Mouse (Mus musculus) midbrain, embryonic 14.5 days (tissue): ENCODE measurements around the gene Lrrc75a. TPM values are rescaled to one million over a fixed set of nuclear protein-coding genes. Genes with fewer than 3 reads are reported as not detected.

Experiments used
- ATAC-seq: fragments of 200-750 bp; cut with Nextera tagmentation; 2 replicates; pipeline ENCODE4 v1.8.0; 2017; ENCODE audit warnings: moderate number of reproducible peaks, moderate library complexity; ENCODE audit not compliant: low FRiP score, low TSS enrichment
- DNase-seq: peaks from one replicate; pipeline ENCODE4 v3.0.0-alpha.2; 2015
- H3K27ac ChIP-seq: fragments of 300-500 bp; sonication (generic); replicated peaks from 2 replicates; pipeline ENCODE4 v1.5.1; 2014; ENCODE audit warnings: mild to moderate bottlenecking, low read depth, low read length, moderate library complexity
- H3K27me3 ChIP-seq: fragments of 300-500 bp; sonication (generic); 2 replicates; pipeline ENCODE4 v1.6.1; 2014; ENCODE audit warnings: low read length, control low read depth, mixed read lengths; ENCODE audit not compliant: control insufficient read depth, insufficient read depth
- H3K36me3 ChIP-seq: fragments of 300-500 bp; sonication (generic); 2 replicates; pipeline ENCODE4 v1.6.1; 2014; ENCODE audit warnings: low read length, control low read depth; ENCODE audit not compliant: control insufficient read depth, insufficient read depth
- H3K4me1 ChIP-seq: fragments of 300-500 bp; sonication (generic); 2 replicates; pipeline ENCODE4 v1.6.1; 2014; ENCODE audit warnings: mild to moderate bottlenecking, antibody characterized with exemption, low read length, control low read depth; ENCODE audit not compliant: control insufficient read depth, insufficient read depth
- H3K4me2 ChIP-seq: fragments of 300-500 bp; sonication (generic); 2 replicates; pipeline ENCODE4 v1.6.1; 2014; ENCODE audit warnings: mild to moderate bottlenecking, low read length, moderate library complexity
- H3K4me3 ChIP-seq: fragments of 300-500 bp; sonication (generic); replicated peaks from 2 replicates; pipeline ENCODE4 v1.5.1; 2014; ENCODE audit warnings: low read depth, low read length
- H3K9ac ChIP-seq: fragments of 300-500 bp; sonication (generic); replicated peaks from 2 replicates; pipeline ENCODE4 v1.6.1; 2014; ENCODE audit warnings: mild to moderate bottlenecking, low read length, moderate library complexity
- H3K9me3 ChIP-seq: fragments of 300-500 bp; sonication (generic); 2 replicates; pipeline ENCODE4 v1.6.1; 2016; ENCODE audit warnings: low read length, control low read depth, mixed read lengths; ENCODE audit not compliant: control insufficient read depth
- WGBS: fragments of 180-500 bp; shearing (Covaris S2); extraction: QIAGEN DNeasy Blood & Tissue Kit; methylation state at CpG from one replicate; pipeline ENCODE4 v1.1.7; 2014; 5-methylcytosine and 5-hydroxymethylcytosine counted together
- polyA plus RNA-seq: library from polyadenylated mRNA; unstranded; fragments of >200 nt; fragmentation: Nextera tagmentation; extraction: Ambion mirVana; gene quantifications from 2 replicates; pipeline ENCODE4 v1.2.1, GENCODE M21; 2014

Gene Lrrc75a
- polyA plus RNA-seq, 1 experiment from 2014 or later = 11.1 TPM

DNA sequence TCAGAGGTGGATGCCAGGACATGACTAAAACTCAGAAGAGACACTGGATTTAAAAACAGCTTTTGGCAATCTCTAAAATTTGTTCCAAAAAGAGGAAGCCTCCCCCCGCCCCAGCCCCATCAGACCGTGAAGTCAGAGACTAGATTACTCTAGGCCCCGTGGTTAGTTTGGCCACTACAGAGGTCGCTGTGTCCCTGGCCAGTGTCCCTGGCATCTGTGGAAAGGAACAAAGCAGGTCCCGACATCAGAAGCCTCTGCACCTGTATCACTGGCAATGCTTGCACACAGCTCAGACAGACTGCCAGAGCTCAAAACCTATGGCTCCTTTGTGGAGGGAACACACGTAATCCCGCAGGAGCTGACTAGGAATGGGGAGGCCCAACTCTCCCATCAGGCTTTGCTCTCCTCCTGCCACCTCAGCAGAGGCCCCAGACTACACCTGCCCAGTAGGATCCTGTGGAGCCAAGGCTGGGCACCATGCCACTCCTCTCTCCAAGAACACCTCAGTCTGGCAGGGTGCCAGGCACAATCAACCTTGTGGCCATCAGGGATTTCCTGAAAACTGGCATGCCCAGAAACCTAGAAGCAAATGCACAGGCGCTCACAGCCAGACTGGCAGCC lies 5.2 kb downstream of the Lrrc75a start:
- Histone ChIP-seq H3K9ac (no peak overlapping the region; the same call in 1 of the 2 replicates), H3K4me3 (no peak overlapping the region), H3K36me3 (no peaks in the 10 kb centered on the region), H3K4me1 (peaks cover 33% of the 10 kb centered on the region), H3K9me3 (no peaks in the 10 kb centered on the region), H3K4me2 (no peak overlapping the region), H3K27me3 (no peaks in the 10 kb centered on the region), H3K27ac (0 out of 2 replicates have a peak overlapping the region, but pooled peaks have one; percentile 49)
- ATAC-seq (no peak), DNase-seq (peak; percentile 53)
- 67% methylated on average over 8 of the region's 8 CpGs for WGBS

DNA sequence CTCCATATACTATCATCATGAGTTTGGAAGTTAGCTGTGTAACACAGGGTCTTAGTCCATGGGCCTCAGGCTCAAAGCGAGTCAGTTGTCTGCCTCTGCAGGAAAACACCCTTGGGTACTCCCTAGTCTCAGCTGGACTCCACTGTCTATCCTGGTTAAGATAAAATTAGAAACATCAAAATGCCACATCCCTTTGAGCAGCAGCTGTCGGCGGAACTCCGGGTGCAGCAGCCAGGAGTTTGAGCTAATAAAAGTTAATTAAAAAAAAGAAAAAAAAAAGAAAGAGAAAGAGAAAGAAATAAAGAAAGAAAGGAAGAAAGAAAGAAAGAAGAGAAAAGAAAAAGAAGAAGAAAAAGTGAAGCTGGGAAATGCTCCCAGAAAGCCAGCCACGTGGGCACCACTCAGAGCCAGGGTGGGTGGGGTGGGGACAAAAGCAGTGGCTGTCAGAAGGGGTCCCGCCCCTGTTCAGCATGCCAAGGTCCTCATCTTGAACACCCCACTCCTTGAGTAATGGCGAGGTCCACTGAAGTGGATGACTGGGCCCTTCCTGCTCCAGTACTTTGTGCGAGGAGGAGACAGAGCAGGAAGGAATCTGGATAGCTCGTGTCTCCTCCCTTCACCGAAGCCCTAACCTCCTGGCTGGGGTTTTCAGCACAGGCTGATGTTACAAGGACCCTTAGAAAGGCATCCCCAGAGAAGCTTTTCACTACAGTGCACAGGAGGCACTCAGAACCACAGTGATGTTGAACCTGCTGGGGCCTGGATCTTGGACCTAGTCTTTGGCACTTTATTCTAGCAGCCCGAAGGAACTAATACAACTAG lies 6.1 kb downstream of the Lrrc75a start:
- H3K4me3 ChIP-seq = no peak overlapping the region
- no peak for ATAC-seq

DNA sequence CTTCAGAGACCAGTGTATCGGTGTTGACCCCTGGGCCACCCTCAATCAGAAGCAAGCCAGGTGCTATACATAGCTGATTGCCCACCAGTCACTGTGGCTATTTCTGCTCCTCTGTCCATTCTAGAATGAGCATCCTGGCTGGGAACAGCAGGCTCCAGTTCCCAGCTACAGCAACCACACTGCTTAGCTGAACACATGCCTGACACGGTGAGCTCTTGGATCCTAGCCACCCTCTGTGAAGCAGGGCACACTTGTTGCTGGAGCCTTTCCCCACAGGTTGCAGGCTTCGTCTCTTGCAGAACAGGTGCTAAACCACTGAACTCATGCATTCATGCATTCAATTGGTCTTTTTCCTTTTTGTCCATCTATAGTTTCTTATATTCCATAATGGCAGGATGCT lies 7.9 kb downstream of the Lrrc75a start:
- WGBS = 81% methylated on average over 3 of the region's 3 CpGs
- H3K4me1 ChIP-seq = peaks cover 15% of the 10 kb centered on the region
- H3K4me2 ChIP-seq = no peak overlapping the region

More for the DNA sequence above, 6.1 kb downstream of the Lrrc75a start:
- Histone ChIP-seq H3K27ac (no peak overlapping the region), H3K4me2 (no peak overlapping the region), H3K4me1 (peaks cover 33% of the 10 kb centered on the region), H3K9me3 (no peaks in the 10 kb centered on the region), H3K27me3 (no peaks in the 10 kb centered on the region), H3K36me3 (no peaks in the 10 kb centered on the region), H3K9ac (no peak overlapping the region; the same call in 1 of the 2 replicates)
- no peak for DNase-seq
- WGBS = 59% methylated on average over 11 of the region's 11 CpGs

DNA sequence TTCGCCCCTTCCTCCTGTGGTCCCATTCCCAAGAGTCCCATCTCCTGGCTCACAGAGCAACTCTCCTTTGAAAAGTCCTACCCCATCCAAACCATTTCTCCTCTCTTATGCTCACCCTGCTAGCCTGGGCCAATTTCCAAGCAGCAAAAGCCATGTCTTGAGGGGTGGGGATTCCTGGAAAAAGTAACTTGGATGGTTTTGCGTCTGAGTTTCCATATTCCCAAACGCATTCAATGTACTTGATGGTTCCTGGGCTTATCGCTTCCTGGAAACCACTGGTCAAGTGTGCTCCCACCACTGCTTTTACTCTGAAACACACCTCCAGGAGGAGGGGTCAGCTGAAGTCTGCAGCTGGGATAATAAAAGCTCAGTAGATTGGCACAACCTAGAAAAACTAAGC lies 9.9 kb downstream of the Lrrc75a start:
- Histone ChIP-seq H3K36me3 (no peaks in the 10 kb centered on the region), H3K9me3 (no peaks in the 10 kb centered on the region), H3K4me1 (peaks cover 3% of the 10 kb centered on the region; the same call in 1 of the 2 replicates), H3K27me3 (no peaks in the 10 kb centered on the region), H3K9ac (no peak overlapping the region), H3K4me2 (no peak overlapping the region), H3K27ac (no peak overlapping the region), H3K4me3 (no peak overlapping the region)
- DNase-seq = no peak
- no peak for ATAC-seq
- 93% methylated on average over 4 of the region's 4 CpGs for WGBS

More for the DNA sequence above, 7.9 kb downstream of the Lrrc75a start:
- ATAC-seq (no peak), DNase-seq (no peak)
- H3K27me3 ChIP-seq = no peaks in the 10 kb centered on the region
- H3K27ac ChIP-seq = no peak overlapping the region
- H3K36me3 ChIP-seq = no peaks in the 10 kb centered on the region
- H3K4me3 ChIP-seq = no peak overlapping the region
- no peaks in the 10 kb centered on the region for H3K9me3 ChIP-seq
- H3K9ac ChIP-seq = no peak overlapping the region

DNA sequence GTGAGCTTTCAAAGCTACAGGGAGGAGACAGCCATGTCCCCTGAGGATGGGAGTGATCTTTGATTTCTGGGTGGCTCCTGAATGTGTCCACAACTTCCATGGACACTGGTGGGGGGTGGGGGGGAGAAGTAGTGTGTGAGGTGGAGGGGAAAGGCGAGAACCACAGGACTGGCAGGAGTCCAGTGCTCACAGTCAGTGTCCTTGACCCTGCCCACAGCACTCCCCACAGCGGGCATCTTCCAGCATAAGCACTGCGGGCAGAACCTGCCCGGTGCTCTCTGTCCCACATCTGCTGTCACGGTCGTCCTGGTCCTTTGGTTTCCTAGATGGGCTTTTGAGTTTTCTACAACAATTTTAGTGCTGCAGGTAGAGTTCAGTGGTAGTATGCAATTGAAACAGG lies 10.5 kb downstream of the Lrrc75a start:
- WGBS = 89% methylated on average over 6 of the region's 6 CpGs
- Histone ChIP-seq H3K4me1 (no peaks in the 10 kb centered on the region), H3K4me2 (no peak overlapping the region), H3K27ac (no peak overlapping the region), H3K9ac (no peak overlapping the region), H3K36me3 (no peaks in the 10 kb centered on the region), H3K27me3 (no peaks in the 10 kb centered on the region), H3K4me3 (no peak overlapping the region), H3K9me3 (no peaks in the 10 kb centered on the region)
- ATAC-seq = no peak
- DNase-seq = no peak

DNA sequence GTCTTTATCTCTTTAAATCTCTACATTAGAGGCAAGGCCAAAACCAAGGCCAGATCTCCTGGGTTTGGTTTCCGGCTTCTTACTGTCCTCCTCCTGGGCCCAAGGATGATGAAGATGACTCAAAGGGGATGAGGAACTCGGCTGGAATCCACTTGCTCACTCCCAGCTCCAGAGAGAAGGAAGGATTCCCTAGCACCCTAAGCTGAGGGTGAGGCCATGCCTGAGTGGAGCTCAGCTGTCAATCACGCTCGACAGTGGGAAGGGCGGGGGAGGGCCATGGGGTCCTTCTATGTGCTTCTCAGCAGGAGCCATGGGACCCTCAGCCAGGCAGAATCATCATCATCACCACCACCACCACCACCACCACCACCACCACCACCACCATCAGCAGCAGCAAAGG lies 10.9 kb downstream of the Lrrc75a start:
- DNase-seq = no peak
- H3K27me3 ChIP-seq = no peaks in the 10 kb centered on the region
- WGBS = 73% methylated on average over 5 of the region's 5 CpGs
- H3K9me3 ChIP-seq = no peaks in the 10 kb centered on the region
- no peak for ATAC-seq
- no peaks in the 10 kb centered on the region for H3K4me1 ChIP-seq
- no peak overlapping the region for H3K27ac ChIP-seq
- H3K4me3 ChIP-seq = no peak overlapping the region
- no peak overlapping the region for H3K4me2 ChIP-seq
- H3K36me3 ChIP-seq = no peaks in the 10 kb centered on the region
- H3K9ac ChIP-seq = no peak overlapping the region

DNA sequence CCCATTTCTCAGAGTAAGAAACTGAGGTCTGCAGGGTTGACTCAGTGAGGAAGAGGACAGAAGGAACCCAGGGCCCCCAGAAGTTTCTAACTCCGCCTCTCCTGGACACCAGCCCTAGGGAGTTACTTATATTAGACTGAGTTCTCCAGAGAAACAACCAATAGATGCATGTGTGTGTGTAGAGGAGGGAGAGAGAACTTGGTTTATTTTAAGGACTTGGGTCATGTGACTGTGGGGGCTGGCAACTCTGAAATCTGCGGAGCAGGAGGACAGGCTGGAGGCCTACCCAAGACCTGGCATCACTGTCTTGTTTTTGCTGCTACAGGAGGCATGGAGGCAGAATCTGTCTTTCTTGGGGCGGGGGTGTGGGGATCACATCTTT lies 11.5 kb downstream of the Lrrc75a start:
- Histone ChIP-seq H3K4me3 (no peak overlapping the region), H3K27ac (no peak overlapping the region), H3K36me3 (no peaks in the 10 kb centered on the region), H3K4me1 (no peaks in the 10 kb centered on the region), H3K4me2 (no peak overlapping the region), H3K9me3 (no peaks in the 10 kb centered on the region), H3K27me3 (no peaks in the 10 kb centered on the region), H3K9ac (no peak overlapping the region)
- ATAC-seq (no peak), DNase-seq (no peak)
- 91% methylated on average over 3 of the region's 3 CpGs for WGBS

DNA sequence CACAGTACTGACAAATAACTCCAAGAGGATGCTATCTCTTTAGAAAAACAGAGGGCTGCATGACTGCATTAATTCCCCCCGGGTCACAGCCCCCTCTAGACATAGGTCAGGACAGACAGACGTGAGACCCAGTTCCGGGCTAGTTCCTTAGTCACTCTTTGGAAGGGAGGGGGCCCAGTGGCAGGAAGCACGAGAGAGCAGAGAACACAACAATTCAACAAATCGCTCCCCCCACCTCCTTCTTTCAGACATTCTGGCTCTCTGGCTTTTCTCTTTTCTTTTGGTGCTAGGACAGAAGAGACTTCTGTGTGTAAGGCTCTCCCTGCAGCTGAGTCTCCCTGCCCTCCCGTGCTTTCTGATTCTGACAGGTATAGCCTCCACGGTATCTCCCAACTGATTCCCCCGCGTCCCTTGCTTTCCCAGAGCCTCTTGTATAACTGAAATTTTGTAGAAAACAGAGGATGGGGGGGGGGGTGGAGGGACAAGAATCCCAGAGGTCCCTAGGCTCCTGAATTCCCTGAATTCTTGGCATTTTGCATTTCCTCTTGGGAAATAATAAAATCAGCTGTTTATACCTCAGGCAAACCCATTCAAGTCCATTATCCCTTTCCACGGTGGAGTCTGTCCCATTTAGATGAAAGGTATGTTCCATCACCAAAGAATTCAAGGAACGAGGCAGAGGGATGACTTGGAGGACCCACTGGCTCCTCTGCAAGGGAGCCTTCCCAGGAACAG lies 12.1 kb downstream of the Lrrc75a start:
- no peak overlapping the region for H3K9ac ChIP-seq
- no peak for DNase-seq
- no peaks in the 10 kb centered on the region for H3K9me3 ChIP-seq
- H3K36me3 ChIP-seq = no peaks in the 10 kb centered on the region
- H3K4me2 ChIP-seq = no peak overlapping the region
- H3K4me1 ChIP-seq = peaks cover 2% of the 10 kb centered on the region; the same call in 1 of the 2 replicates
- H3K27me3 ChIP-seq = no peaks in the 10 kb centered on the region
- H3K27ac ChIP-seq = no peak overlapping the region
- ATAC-seq = no peak
- no peak overlapping the region for H3K4me3 ChIP-seq
- 67% methylated on average over 11 of the region's 11 CpGs for WGBS
